Mouse (Mus musculus) kidney, embryonic 16.5 days (tissue): ENCODE measurements around the gene Klhl32. TPM values are rescaled to one million over a fixed set of nuclear protein-coding genes. Genes with fewer than 3 reads are reported as not detected.
"Not testable (repeated sequence)": the region's sequence is repeated elsewhere in the genome, so short reads cannot be mapped to it uniquely, and the experiment has no call there.

Experiments used
- ATAC-seq: fragments of 200-750 bp; cut with Nextera tagmentation; 2 replicates; pipeline ENCODE4 v1.8.0; 2017; ENCODE audit warnings: moderate TSS enrichment; ENCODE audit not compliant: low FRiP score, low TSS enrichment
- H3K27ac ChIP-seq: fragments of 300-500 bp; sonication (generic); 2 replicates; pipeline ENCODE4 v1.5.1; 2014; ENCODE audit warnings: low read length
- H3K27me3 ChIP-seq: fragments of 300-500 bp; sonication (generic); 2 replicates; pipeline ENCODE4 v1.6.1; 2014; ENCODE audit warnings: low read length, control low read depth, mixed read lengths; ENCODE audit not compliant: insufficient read depth
- H3K36me3 ChIP-seq: fragments of 300-500 bp; sonication (generic); 2 replicates; pipeline ENCODE4 v1.6.1; 2014; ENCODE audit warnings: low read length, control low read depth, mixed read lengths; ENCODE audit not compliant: insufficient read depth
- H3K4me1 ChIP-seq: fragments of 300-500 bp; sonication (generic); 2 replicates; pipeline ENCODE4 v1.6.1; 2014; ENCODE audit warnings: low read length, control low read depth, mixed read lengths; ENCODE audit not compliant: insufficient read depth
- H3K4me2 ChIP-seq: fragments of 300-500 bp; sonication (generic); replicated peaks from 2 replicates; pipeline ENCODE4 v1.6.1; 2014; ENCODE audit warnings: low read depth, low read length
- H3K4me3 ChIP-seq: fragments of 300-500 bp; sonication (generic); 2 replicates; pipeline ENCODE4 v1.5.1; 2014; ENCODE audit warnings: mild to moderate bottlenecking, low read length
- H3K9ac ChIP-seq: fragments of 300-500 bp; sonication (generic); replicated peaks from 2 replicates; pipeline ENCODE4 v1.6.1; 2014; ENCODE audit warnings: low read length
- H3K9me3 ChIP-seq: fragments of 300-500 bp; sonication (generic); 2 replicates; pipeline ENCODE4 v1.6.1; 2016; ENCODE audit warnings: low read length, control low read depth
- WGBS: fragments of 180-500 bp; shearing (Covaris S2); extraction: QIAGEN DNeasy Blood & Tissue Kit; methylation state at CpG from one replicate; pipeline ENCODE4 v1.1.7; 2014; 5-methylcytosine and 5-hydroxymethylcytosine counted together
- polyA plus RNA-seq: library from polyadenylated mRNA; unstranded; fragments of >200 nt; fragmentation: Nextera tagmentation; extraction: Ambion mirVana; gene quantifications from 2 replicates; pipeline ENCODE4 v1.2.1, GENCODE M21; 2015

Klhl32 gene
- polyA plus RNA-seq, 1 experiment from 2014 or later = 4.5 TPM

GRCm38 (mm10) chr4:24680080-24680479 is 170.8 kb downstream of the Klhl32 start:
- Histone ChIP-seq H3K9me3 (no peaks in the 10 kb centered on the region), H3K9ac (no peak overlapping the region), H3K36me3 (no peaks in the 10 kb centered on the region), H3K4me1 (no peaks in the 10 kb centered on the region), H3K27ac (no peak overlapping the region), H3K4me2 (no peak overlapping the region), H3K27me3 (no peaks in the 10 kb centered on the region), H3K4me3 (no peak overlapping the region)
- WGBS = 72% methylated on average over 2 of the region's 2 CpGs
- no peak for ATAC-seq

- 93% methylated on average over 10 of the region's 10 CpGs for WGBS
- Histone ChIP-seq H3K27me3 (no peaks in the 10 kb centered on the region), H3K27ac (no peak overlapping the region), H3K4me1 (no peaks in the 10 kb centered on the region), H3K9ac (no peak overlapping the region), H3K4me3 (no peak overlapping the region), H3K9me3 (no peaks in the 10 kb centered on the region), H3K36me3 (no peaks in the 10 kb centered on the region), H3K4me2 (no peak overlapping the region)
- no peak for ATAC-seq
These were observed 180.9 kb downstream of the Klhl32 start for GRCm38 (mm10) chr4:24670007-24670406.

- Histone ChIP-seq H3K9ac (no peak overlapping the region), H3K36me3 (no peaks in the 10 kb centered on the region), H3K4me2 (no peak overlapping the region), H3K9me3 (no peaks in the 10 kb centered on the region), H3K27ac (no peak overlapping the region), H3K27me3 (no peaks in the 10 kb centered on the region), H3K4me1 (no peaks in the 10 kb centered on the region), H3K4me3 (no peak overlapping the region)
- no peak for ATAC-seq
- 75% methylated on average over 6 of the region's 6 CpGs for WGBS
These were observed 191.7 kb downstream of the Klhl32 start for GRCm38 (mm10) chr4:24659218-24659617.

GRCm38 (mm10) chr4:24644735-24645134 is 206.2 kb downstream of the Klhl32 start:
- H3K27me3 ChIP-seq, H3K4me1 ChIP-seq, H3K27ac ChIP-seq, H3K9me3 ChIP-seq, ATAC-seq, H3K9ac ChIP-seq, H3K4me2 ChIP-seq, H3K4me3 ChIP-seq, H3K36me3 ChIP-seq: not testable (repeated sequence)
- 89% methylated on average over 6 of the region's 8 CpGs for WGBS

- 82% methylated on average over 2 of the region's 2 CpGs for WGBS
- Histone ChIP-seq H3K36me3 (no peaks in the 10 kb centered on the region), H3K9ac (no peak overlapping the region), H3K9me3 (no peaks in the 10 kb centered on the region), H3K27ac (no peak overlapping the region), H3K4me2 (no peak overlapping the region), H3K27me3 (no peaks in the 10 kb centered on the region), H3K4me1 (0 out of 2 replicates have a peak, but pooled peaks cover 3% of the 10 kb centered on the region), H3K4me3 (no peak overlapping the region)
- ATAC-seq = no peak
These were observed 208.6 kb downstream of the Klhl32 start for GRCm38 (mm10) chr4:24642306-24642705.

- Histone ChIP-seq H3K9me3 (no peaks in the 10 kb centered on the region), H3K27ac (no peak overlapping the region), H3K4me2 (no peak overlapping the region)
These were observed 219.6 kb downstream of the Klhl32 start for GRCm38 (mm10) chr4:24631177-24631911.

DNA sequence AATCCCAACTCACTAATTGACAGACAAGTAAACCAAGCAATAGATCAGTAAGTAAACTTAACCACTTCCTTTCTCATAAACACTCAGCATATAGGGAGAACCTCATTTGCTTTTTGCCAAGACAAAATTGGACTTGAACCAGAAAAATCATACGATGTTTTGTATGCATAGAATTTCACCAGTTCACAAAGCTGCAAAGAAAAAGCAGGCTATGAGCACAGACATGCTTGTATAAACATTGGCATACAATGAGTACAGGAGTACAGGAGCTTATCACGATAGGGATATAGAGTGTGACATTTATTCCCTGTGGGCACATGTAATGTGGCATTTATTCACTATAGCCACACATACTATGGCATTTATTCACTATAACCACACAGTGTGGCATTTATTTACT is 220.5 kb downstream of the Klhl32 start:
- WGBS = 64% methylated on average over 2 of the region's 2 CpGs
- Histone ChIP-seq H3K9me3 (no peaks in the 10 kb centered on the region), H3K4me2 (no peak overlapping the region), H3K36me3 (no peaks in the 10 kb centered on the region), H3K9ac (no peak overlapping the region), H3K27ac (no peak overlapping the region), H3K4me3 (no peak overlapping the region), H3K27me3 (no peaks in the 10 kb centered on the region), H3K4me1 (no peaks in the 10 kb centered on the region)
- no peak for ATAC-seq

More at GRCm38 (mm10) chr4:24631177-24631911, 219.6 kb downstream of the Klhl32 start:
- H3K9ac ChIP-seq = no peak overlapping the region
- peak; percentile 42; the same call in 1 of the 2 replicates for ATAC-seq
- WGBS = 78% methylated on average over 9 of the region's 9 CpGs
- H3K4me1 ChIP-seq = no peaks in the 10 kb centered on the region
- H3K36me3 ChIP-seq = no peaks in the 10 kb centered on the region
- H3K4me3 ChIP-seq = no peak overlapping the region
- no peaks in the 10 kb centered on the region for H3K27me3 ChIP-seq

DNA sequence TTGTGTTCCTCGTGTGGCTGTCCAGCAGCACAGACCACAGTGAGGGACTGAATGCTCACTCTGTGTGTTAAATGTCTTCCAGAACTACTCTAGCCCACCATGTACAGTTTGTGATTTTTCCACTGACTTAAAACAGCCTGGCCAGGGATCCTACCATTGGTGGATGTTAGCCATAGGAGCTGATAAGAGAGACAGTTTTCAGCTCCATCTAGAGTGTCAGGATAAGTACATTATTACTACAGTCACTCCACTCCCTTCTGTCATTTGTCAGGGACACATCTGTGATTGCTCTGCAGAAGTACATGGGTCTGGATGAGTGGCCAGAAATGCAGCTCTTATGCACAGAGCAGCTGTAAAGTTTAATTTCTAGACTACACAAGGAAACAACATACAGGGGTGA is 223.1 kb downstream of the Klhl32 start:
- no peaks in the 10 kb centered on the region for H3K4me1 ChIP-seq
- H3K36me3 ChIP-seq = no peaks in the 10 kb centered on the region
- H3K9me3 ChIP-seq = no peaks in the 10 kb centered on the region
- no peaks in the 10 kb centered on the region for H3K27me3 ChIP-seq
- H3K9ac ChIP-seq = no peak overlapping the region
- no peak for ATAC-seq
- 65% methylated on average over 1 of the region's 1 CpGs for WGBS
- no peak overlapping the region for H3K27ac ChIP-seq
- no peak overlapping the region for H3K4me2 ChIP-seq
- H3K4me3 ChIP-seq = no peak overlapping the region

DNA sequence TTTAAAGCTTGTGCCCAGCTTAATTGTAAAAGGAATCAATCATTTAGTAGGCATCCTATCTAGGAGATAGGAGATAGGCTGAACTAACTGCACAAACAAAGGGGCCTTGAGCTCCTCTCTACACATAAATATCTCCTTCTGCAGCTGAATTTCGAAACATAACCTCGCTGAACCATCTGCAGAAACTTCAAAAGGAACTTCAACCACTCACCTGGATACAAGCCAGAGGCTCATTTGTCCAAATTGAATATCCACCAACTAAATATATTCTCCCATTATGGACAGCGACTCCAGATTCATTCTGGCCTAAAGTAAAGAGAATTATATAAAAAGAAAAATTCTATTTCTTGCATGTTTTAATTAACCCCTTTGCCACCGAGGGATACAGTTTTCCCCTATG is 224.2 kb downstream of the Klhl32 start:
- no peak overlapping the region for H3K27ac ChIP-seq
- no peaks in the 10 kb centered on the region for H3K4me1 ChIP-seq
- no peaks in the 10 kb centered on the region for H3K9me3 ChIP-seq
- no peak overlapping the region for H3K4me3 ChIP-seq
- no peak overlapping the region for H3K9ac ChIP-seq
- no peaks in the 10 kb centered on the region for H3K27me3 ChIP-seq
- no peak overlapping the region for H3K4me2 ChIP-seq
- ATAC-seq = no peak
- no peaks in the 10 kb centered on the region for H3K36me3 ChIP-seq
- WGBS = 67% methylated on average over 4 of the region's 4 CpGs

- no peaks in the 10 kb centered on the region for H3K9me3 ChIP-seq
- no peak overlapping the region for H3K27ac ChIP-seq
- H3K36me3 ChIP-seq = no peaks in the 10 kb centered on the region
- no peaks in the 10 kb centered on the region for H3K27me3 ChIP-seq
- no peak overlapping the region for H3K9ac ChIP-seq
- no peak overlapping the region for H3K4me3 ChIP-seq
- 0 out of 2 replicates have a peak, but pooled peaks have one; percentile 31 for ATAC-seq
- 68% methylated on average over 13 of the region's 13 CpGs for WGBS
- H3K4me2 ChIP-seq = no peak overlapping the region
- H3K4me1 ChIP-seq = no peaks in the 10 kb centered on the region
These were observed 224.9 kb downstream of the Klhl32 start for GRCm38 (mm10) chr4:24625951-24626584.
